1 mouse cellular context compared by ENCODE assay signal in the genomic region with DNA sequence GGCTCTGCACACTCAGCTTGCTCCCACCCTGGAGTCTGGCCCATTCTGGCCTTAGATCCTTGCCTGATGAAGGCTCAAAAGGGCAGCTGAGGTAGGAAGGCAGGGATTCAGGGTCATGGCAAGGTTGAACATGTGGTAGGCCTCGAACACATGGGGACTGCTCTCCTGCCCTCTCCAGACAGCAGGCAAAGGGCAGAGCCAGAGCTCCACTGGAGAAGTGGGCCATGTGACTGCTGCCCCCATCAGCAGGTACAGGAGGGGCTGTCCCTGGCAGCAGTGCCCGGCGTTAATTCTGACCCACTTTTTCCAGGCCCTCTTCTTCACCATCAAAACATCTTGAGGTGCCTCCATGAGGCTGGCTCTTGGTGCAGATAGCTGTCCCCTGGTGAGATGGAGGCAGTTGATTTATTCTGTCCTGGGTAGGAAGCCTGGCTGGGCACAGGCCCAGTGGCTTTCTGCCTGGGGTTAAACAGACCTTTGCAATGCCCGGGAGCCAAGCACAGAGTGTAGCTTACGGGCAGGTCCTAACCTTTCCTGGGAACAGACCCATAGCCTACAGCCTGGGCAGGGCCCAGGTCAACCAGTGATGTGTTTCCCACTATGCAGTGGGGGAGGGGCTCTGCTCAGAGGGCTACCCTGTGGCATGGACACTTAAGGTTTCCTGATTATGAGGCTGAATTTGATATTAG.
A peak's percentile ranks its signal among the peaks of the same experiment; 100 is the strongest.
TF ChIP-seq lines count a peak whose summit lies in the region.

No protein-coding gene starts in this region.

TF ChIP-seq in CH12.LX, 34 proteins besides CTCF, POLR2A, EP300 and RAD21 (continued from another document):
- TF ChIP-seq E2F4 (IDR thresholded peaks at IDR 0.05; ENCODE audit: insufficient replicate concordance, low read depth, low read length) = no peak
- TF ChIP-seq KAT2A (IDR thresholded peaks at IDR 0.05; ENCODE audit: insufficient replicate concordance, low read length) = no peak
- no peak for TF ChIP-seq ZMIZ1 (IDR thresholded peaks at IDR 0.05; ENCODE audit: low read depth, low read length)
- no peak for TF ChIP-seq ZKSCAN1 (IDR thresholded peaks at IDR 0.05; ENCODE audit: borderline replicate concordance, low read depth, low read length)
- no peak for TF ChIP-seq POLR2AphosphoS2 (IDR thresholded peaks at IDR 0.05; ENCODE audit: low read depth, low read length)
- TF ChIP-seq MYC (IDR thresholded peaks at IDR 0.05; ENCODE audit: low read depth, low read length) = no peak
- TF ChIP-seq UBTF (IDR thresholded peaks at IDR 0.05; ENCODE audit: low read depth, low read length) = no peak
- TF ChIP-seq CHD1 (IDR thresholded peaks at IDR 0.05; ENCODE audit: low read depth, low read length) = no peak
- no peak for TF ChIP-seq TBP (conservative IDR thresholded peaks at IDR 0.05; ENCODE audit: low read depth, low read length)
- TF ChIP-seq NELFE (IDR thresholded peaks at IDR 0.05; ENCODE audit: low read depth, low read length) = no peak
- TF ChIP-seq ELF1 (IDR thresholded peaks at IDR 0.05; ENCODE audit: low read depth, low read length) = no peak
- TF ChIP-seq USF1 (IDR thresholded peaks at IDR 0.05; ENCODE audit: low read depth, low read length) = peak; percentile 51
- TF ChIP-seq MAFK (IDR thresholded peaks at IDR 0.05; ENCODE audit: insufficient replicate concordance, low read length) = no peak
- TF ChIP-seq USF2 (conservative IDR thresholded peaks at IDR 0.05; ENCODE audit: low read depth, low read length) = no peak; the same call in 1 of the 2 replicates
- no peak for TF ChIP-seq HCFC1 (IDR thresholded peaks at IDR 0.05; ENCODE audit: low read depth, low read length)
- TF ChIP-seq PAX5 (IDR thresholded peaks at IDR 0.05; ENCODE audit: low read length) = no peak
TF ChIP-seq in CH12.LX: peak in this region for 4.
